Mouse (Mus musculus): ENCODE results near the gene Rnf227. TPM values are rescaled to one million over a fixed set of nuclear protein-coding genes. Genes with fewer than 3 reads are reported as not detected.

Rnf227 gene
- polyA plus RNA-seq, 1 experiment from 2014 or later: 8.0 TPM

GRCm38 (mm10) chr11:69366855-69367615 lies 26.8 kb downstream of the Rnf227 start:
- peaks cover 6% of the 10 kb centered on the region; the same call in 1 of the 2 replicates for H3K36me3 ChIP-seq (ENCODE audit: control insufficient read depth, insufficient read depth, low read length)
- 0% methylated on average over 22 of the region's 22 CpGs for WGBS
- H3K9me3 ChIP-seq (ENCODE audit: control insufficient read depth, low read length): no peaks in the 10 kb centered on the region
- peak overlapping the region; percentile 99 for H3K9ac ChIP-seq (ENCODE audit: low read depth, low read length)
- H3K4me1 ChIP-seq (ENCODE audit: control insufficient read depth, insufficient read depth, low read length): peaks cover 44% of the 10 kb centered on the region
- H3K27me3 ChIP-seq (replicated peaks; ENCODE audit: control insufficient read depth, insufficient read depth, low read length): no peaks in the 10 kb centered on the region
- ATAC-seq: no peak
- H3K4me3 ChIP-seq (ENCODE audit: low read length): peak overlapping the region; percentile 81
- H3K4me2 ChIP-seq (ENCODE audit: low read depth, low read length): peak overlapping the region; percentile 95
- H3K27ac ChIP-seq (ENCODE audit: low read length): peak overlapping the region; percentile 99

- Histone ChIP-seq H3K4me3 (ENCODE audit: low read length) (peak overlapping the region; percentile 81), H3K27me3 (replicated peaks; ENCODE audit: control insufficient read depth, insufficient read depth, low read length) (no peaks in the 10 kb centered on the region), H3K9ac (ENCODE audit: low read depth, low read length) (peak overlapping the region; percentile 99), H3K4me1 (ENCODE audit: control insufficient read depth, insufficient read depth, low read length) (peaks cover 51% of the 10 kb centered on the region), H3K9me3 (ENCODE audit: control insufficient read depth, low read length) (no peaks in the 10 kb centered on the region), H3K36me3 (ENCODE audit: control insufficient read depth, insufficient read depth, low read length) (peaks cover 6% of the 10 kb centered on the region; the same call in 1 of the 2 replicates), H3K4me2 (ENCODE audit: low read depth, low read length) (peak overlapping the region; percentile 95), H3K27ac (ENCODE audit: low read length) (peak overlapping the region; percentile 99)
- 2% methylated on average over 22 of the region's 22 CpGs for WGBS
- no peak for ATAC-seq
Observed at GRCm38 (mm10) chr11:69367616-69368355, 27.5 kb downstream of the Rnf227 start.

GRCm38 (mm10) chr11:69368356-69369214 lies 28.3 kb downstream of the Rnf227 start:
- Histone ChIP-seq H3K4me3 (ENCODE audit: low read length) (peak overlapping the region; percentile 81), H3K4me1 (ENCODE audit: control insufficient read depth, insufficient read depth, low read length) (peaks cover 57% of the 10 kb centered on the region), H3K27me3 (replicated peaks; ENCODE audit: control insufficient read depth, insufficient read depth, low read length) (no peaks in the 10 kb centered on the region), H3K9me3 (ENCODE audit: control insufficient read depth, low read length) (no peaks in the 10 kb centered on the region), H3K27ac (ENCODE audit: low read length) (peak overlapping the region; percentile 99), H3K36me3 (ENCODE audit: control insufficient read depth, insufficient read depth, low read length) (peaks cover 1% of the 10 kb centered on the region), H3K4me2 (ENCODE audit: low read depth, low read length) (peak overlapping the region; percentile 95), H3K9ac (ENCODE audit: low read depth, low read length) (peak overlapping the region; percentile 99)
- ATAC-seq: no peak
- under 1% methylated on average over 55 of the region's 106 CpGs for WGBS

- no peak for ATAC-seq
- Histone ChIP-seq H3K4me1 (ENCODE audit: control insufficient read depth, insufficient read depth, low read length) (peaks cover 49% of the 10 kb centered on the region), H3K4me3 (ENCODE audit: low read length) (peak within 1 kb of the TSS; percentile 81), H3K27me3 (replicated peaks; ENCODE audit: control insufficient read depth, insufficient read depth, low read length) (no peaks in the 10 kb centered on the region), H3K4me2 (ENCODE audit: low read depth, low read length) (peak within 1 kb of the TSS; percentile 95), H3K9ac (ENCODE audit: low read depth, low read length) (peak within 1 kb of the TSS; percentile 99), H3K27ac (ENCODE audit: low read length) (peak within 1 kb of the TSS; percentile 99), H3K9me3 (ENCODE audit: control insufficient read depth, low read length) (no peaks in the 10 kb centered on the region), H3K36me3 (ENCODE audit: control insufficient read depth, insufficient read depth, low read length) (no peaks in the 10 kb centered on the region; the same call in 1 of the 2 replicates)
- under 1% methylated on average over 20 of the region's 34 CpGs for WGBS
Observed at GRCm38 (mm10) chr11:69369215-69369989, 29.1 kb downstream of the Rnf227 start, which contains the start of gene Chd3. TSS of gene Chd3 (minus strand) at chr11:69369406.

DNA sequence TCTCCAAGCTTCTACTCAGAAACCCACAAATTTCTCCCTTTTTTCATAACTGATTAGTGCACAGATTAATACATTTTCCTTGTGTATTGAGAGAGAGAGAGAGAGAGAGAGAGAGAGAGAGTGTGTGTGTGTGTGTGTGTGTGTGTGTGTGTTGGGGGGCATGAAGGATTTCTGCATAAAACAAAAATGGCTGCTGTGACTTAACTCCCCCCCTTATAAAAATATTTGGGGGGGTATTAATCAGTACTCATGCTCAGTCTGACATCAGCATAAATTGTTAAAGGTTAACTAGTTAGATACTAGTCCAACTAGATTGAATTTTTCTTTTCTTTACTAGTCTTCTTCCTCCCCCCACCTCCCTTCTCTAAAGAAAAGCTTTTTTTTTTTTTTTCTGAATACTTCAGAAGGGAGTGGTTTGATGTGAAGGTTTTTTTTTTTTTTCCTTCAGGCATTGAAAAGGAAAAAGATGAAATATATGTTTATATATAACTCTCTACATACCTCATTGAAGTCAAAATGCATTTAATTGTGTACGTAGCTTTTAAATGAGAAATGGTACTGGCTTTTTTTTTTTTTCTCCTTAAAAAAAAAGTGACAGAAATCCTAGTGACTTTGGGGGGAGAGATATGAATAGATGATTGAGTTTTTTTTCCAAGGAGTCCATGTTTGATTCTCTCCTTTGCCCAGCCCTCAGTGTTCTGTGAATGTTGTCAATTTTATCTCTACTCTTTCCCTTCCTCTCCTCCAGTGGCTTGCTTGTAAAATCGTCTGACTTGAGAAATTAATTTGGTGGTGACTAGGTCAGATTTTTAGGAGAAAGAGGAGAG lies 29.9 kb downstream of the Rnf227 start:
- Histone ChIP-seq H3K4me3 (ENCODE audit: low read length) (peak overlapping the region; percentile 81), H3K27ac (ENCODE audit: low read length) (peak overlapping the region; percentile 99), H3K4me1 (ENCODE audit: control insufficient read depth, insufficient read depth, low read length) (peaks cover 41% of the 10 kb centered on the region), H3K36me3 (ENCODE audit: control insufficient read depth, insufficient read depth, low read length) (no peaks in the 10 kb centered on the region; the same call in 1 of the 2 replicates), H3K9me3 (ENCODE audit: control insufficient read depth, low read length) (no peaks in the 10 kb centered on the region), H3K27me3 (replicated peaks; ENCODE audit: control insufficient read depth, insufficient read depth, low read length) (no peaks in the 10 kb centered on the region), H3K9ac (ENCODE audit: low read depth, low read length) (peak overlapping the region; percentile 99), H3K4me2 (ENCODE audit: low read depth, low read length) (peak overlapping the region; percentile 95; the same call in 1 of the 2 replicates)
- ATAC-seq: no peak
- 22% methylated on average over 2 of the region's 2 CpGs for WGBS

DNA sequence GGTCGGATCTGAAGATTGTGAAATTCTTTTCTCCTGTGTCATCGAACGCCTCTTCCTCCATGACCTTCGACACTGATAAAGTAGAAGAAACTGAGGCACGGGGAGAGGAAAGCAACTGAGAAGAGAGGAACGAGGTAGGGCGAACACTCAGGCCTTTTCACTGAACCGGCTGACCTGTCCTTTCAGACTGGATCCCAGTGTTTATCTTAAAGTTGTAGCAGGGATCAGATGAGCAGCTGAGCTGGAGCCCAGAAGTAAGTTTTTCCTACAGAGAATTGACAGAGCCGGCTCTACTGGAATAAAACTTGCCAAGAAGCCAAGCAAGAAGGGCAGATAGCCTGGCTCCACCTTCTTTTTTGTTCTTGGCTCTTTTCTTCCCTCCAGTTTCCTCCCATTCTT lies 30.6 kb downstream of the Rnf227 start:
- H3K36me3 ChIP-seq (ENCODE audit: control insufficient read depth, insufficient read depth, low read length): no peaks in the 10 kb centered on the region; the same call in 1 of the 2 replicates
- no peaks in the 10 kb centered on the region for H3K27me3 ChIP-seq (replicated peaks; ENCODE audit: control insufficient read depth, insufficient read depth, low read length)
- H3K9ac ChIP-seq (ENCODE audit: low read depth, low read length): 0 out of 2 replicates have a peak overlapping the region, but pooled peaks have one; percentile 5
- peak overlapping the region; percentile 33 for H3K4me2 ChIP-seq (ENCODE audit: low read depth, low read length)
- peak overlapping the region; percentile 80 for H3K27ac ChIP-seq (ENCODE audit: low read length)
- ATAC-seq: no peak
- no peaks in the 10 kb centered on the region for H3K9me3 ChIP-seq (ENCODE audit: control insufficient read depth, low read length)
- 27% methylated on average over 9 of the region's 9 CpGs for WGBS
- H3K4me3 ChIP-seq (ENCODE audit: low read length): no peak overlapping the region
- peaks cover 35% of the 10 kb centered on the region for H3K4me1 ChIP-seq (ENCODE audit: control insufficient read depth, insufficient read depth, low read length)

DNA sequence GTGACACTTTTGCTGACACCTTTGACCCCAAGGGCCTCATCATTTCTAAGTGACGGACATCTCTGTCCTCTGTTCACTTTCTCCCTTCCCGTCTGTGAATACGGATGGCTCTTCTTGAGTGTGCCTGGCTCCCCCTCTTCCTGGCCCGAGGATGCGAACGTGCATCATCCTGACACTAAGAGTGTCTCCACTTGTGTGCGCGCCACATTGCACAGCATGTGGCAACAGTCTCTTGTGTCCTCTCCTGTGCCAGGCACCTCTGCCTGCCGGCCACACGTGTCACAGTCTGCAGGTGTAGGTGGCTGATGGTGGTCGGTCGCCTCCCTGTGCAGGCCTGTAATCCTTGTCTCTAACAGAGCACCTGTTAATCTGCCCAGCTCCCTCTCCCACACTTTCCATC lies 31.3 kb downstream of the Rnf227 start:
- ATAC-seq: no peak
- 52% methylated on average over 12 of the region's 12 CpGs for WGBS
- Histone ChIP-seq H3K27me3 (replicated peaks; ENCODE audit: control insufficient read depth, insufficient read depth, low read length) (no peaks in the 10 kb centered on the region), H3K9me3 (ENCODE audit: control insufficient read depth, low read length) (no peaks in the 10 kb centered on the region), H3K27ac (ENCODE audit: low read length) (peak overlapping the region; percentile 80), H3K36me3 (ENCODE audit: control insufficient read depth, insufficient read depth, low read length) (no peaks in the 10 kb centered on the region; the same call in 1 of the 2 replicates), H3K9ac (ENCODE audit: low read depth, low read length) (peak overlapping the region; percentile 5; the same call in 1 of the 2 replicates), H3K4me3 (ENCODE audit: low read length) (no peak overlapping the region), H3K4me2 (ENCODE audit: low read depth, low read length) (no peak overlapping the region; the same call in 1 of the 2 replicates), H3K4me1 (ENCODE audit: control insufficient read depth, insufficient read depth, low read length) (peaks cover 33% of the 10 kb centered on the region)
